Mouse (Mus musculus): ENCODE measurements at regions not wholly inside any gene's neighbourhood (a gene's known extent, or its start where the extent isn't known, plus 50 kb on each side); places are given as distances from the start of the nearest gene placed in this dataset.

GRCm38 (mm10) chr1:13782633-13783032, 2310.5 kb downstream of the 4930444P10Rik start:
- Histone ChIP-seq H3K27me3 (ENCODE audit: control insufficient read depth, insufficient read depth, insufficient read length) (no peaks in the 10 kb centered on the region), H3K4me2 (ENCODE audit: low read depth) (no peak overlapping the region), H3K36me3 (ENCODE audit: control insufficient read depth, insufficient read depth) (no peaks in the 10 kb centered on the region), H3ac (ENCODE audit: control insufficient read depth, insufficient read length) (no peak overlapping the region), H3K4me3 (no peak overlapping the region), H3K79me2 (ENCODE audit: control insufficient read depth, insufficient read depth) (no peaks in the 10 kb centered on the region)
- TF ChIP-seq TCF12 (IDR thresholded peaks at IDR 0.05; ENCODE audit: insufficient read depth, poor library complexity, severe bottlenecking) (no peak), MYOG (IDR thresholded peaks at IDR 0.05; ENCODE audit: control insufficient read depth in 1 of 3, insufficient read depth in 1 of 3, insufficient read length in 2 of 3, low read depth in 2 of 3) (no peak), SRF (IDR thresholded peaks at IDR 0.05; ENCODE audit: control insufficient read depth, insufficient read length, low read depth) (no peak), POLR2A (IDR thresholded peaks at IDR 0.05; ENCODE audit: insufficient read length, low read depth) (no peak), E2F4 (IDR thresholded peaks at IDR 0.05; ENCODE audit: insufficient read depth) (no peak), MYOD1 (IDR thresholded peaks at IDR 0.05; ENCODE audit: control insufficient read depth in 1 of 3, insufficient read length in 2 of 3, low read depth in 2 of 3) (no peak), CEBPB (IDR thresholded peaks at IDR 0.05; ENCODE audit: insufficient read depth, poor library complexity, severe bottlenecking) (no peak)

DNA sequence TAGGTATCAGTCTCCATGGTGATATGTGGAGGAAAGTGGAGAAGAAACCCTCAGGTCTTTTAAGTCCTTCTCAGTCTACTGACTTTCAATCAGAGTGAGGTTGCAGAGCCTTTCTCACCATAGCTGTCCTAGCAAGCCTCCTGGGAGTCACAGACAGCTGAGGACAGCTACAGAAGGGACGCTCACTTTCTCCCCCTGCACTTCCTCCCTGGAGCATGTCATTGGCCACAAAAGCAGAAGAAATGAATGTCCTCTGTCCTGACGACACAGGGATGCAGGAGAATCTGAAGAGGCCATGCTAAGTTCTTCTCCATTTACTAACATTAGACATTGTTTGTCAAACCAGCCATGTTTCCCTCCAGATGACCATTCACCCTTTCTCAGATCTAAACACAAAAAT, 2321.0 kb downstream of the 4930444P10Rik start:
- H3ac ChIP-seq (ENCODE audit: control insufficient read depth, insufficient read length), result no peak overlapping the region
- no peak overlapping the region for H3K4me3 ChIP-seq
- no peaks in the 10 kb centered on the region for H3K79me2 ChIP-seq (ENCODE audit: control insufficient read depth, insufficient read depth)
- no peaks in the 10 kb centered on the region for H3K36me3 ChIP-seq (ENCODE audit: control insufficient read depth, insufficient read depth)
- no peaks in the 10 kb centered on the region for H3K27me3 ChIP-seq (ENCODE audit: control insufficient read depth, insufficient read depth, insufficient read length)
- no peak for TF ChIP-seq USF1 (IDR thresholded peaks at IDR 0.05; ENCODE audit: low read depth)
- no peak for TF ChIP-seq CEBPB (IDR thresholded peaks at IDR 0.05; ENCODE audit: insufficient read depth, poor library complexity, severe bottlenecking)
- TF ChIP-seq SRF (IDR thresholded peaks at IDR 0.05; ENCODE audit: control insufficient read depth, insufficient read length, low read depth), result no peak
- TF ChIP-seq MAX (IDR thresholded peaks at IDR 0.05; ENCODE audit: low read depth), result no peak
- no peak for TF ChIP-seq E2F4 (IDR thresholded peaks at IDR 0.05; ENCODE audit: insufficient read depth)
- no peak for TF ChIP-seq MYOG (IDR thresholded peaks at IDR 0.05; ENCODE audit: control insufficient read depth in 1 of 3, insufficient read depth in 1 of 3, insufficient read length in 2 of 3, low read depth in 2 of 3)
- no peak for TF ChIP-seq MYOD1 (IDR thresholded peaks at IDR 0.05; ENCODE audit: control insufficient read depth in 1 of 3, insufficient read length in 2 of 3, low read depth in 2 of 3)
- no peak for TF ChIP-seq TCF3 (IDR thresholded peaks at IDR 0.05; ENCODE audit: insufficient read length, low read depth)
- no peak for TF ChIP-seq TCF12 (IDR thresholded peaks at IDR 0.05; ENCODE audit: insufficient read depth, poor library complexity, severe bottlenecking)
- TF ChIP-seq POLR2A (IDR thresholded peaks at IDR 0.05; ENCODE audit: insufficient read length, low read depth), result no peak
- TF ChIP-seq REST (IDR thresholded peaks at IDR 0.05; ENCODE audit: insufficient read depth, insufficient read length), result no peak
- no peak overlapping the region for H3K4me2 ChIP-seq (ENCODE audit: low read depth)

- no peak overlapping the region for H3ac ChIP-seq (ENCODE audit: control insufficient read depth, insufficient read length)
- H3K27me3 ChIP-seq (ENCODE audit: control insufficient read depth, insufficient read depth, insufficient read length), result no peaks in the 10 kb centered on the region
Measured at GRCm38 (mm10) chr1:13771014-13771463, 2322.1 kb downstream of the 4930444P10Rik start.

GRCm38 (mm10) chr1:13752479-13752878, 2338.6 kb downstream of the A830018L16Rik start:
- no peaks in the 10 kb centered on the region for H3K79me2 ChIP-seq (ENCODE audit: control insufficient read depth, insufficient read depth)
- no peaks in the 10 kb centered on the region for H3K27me3 ChIP-seq (ENCODE audit: control insufficient read depth, insufficient read depth, insufficient read length)
- no peaks in the 10 kb centered on the region for H3K36me3 ChIP-seq (ENCODE audit: control insufficient read depth, insufficient read depth)
- no peak overlapping the region for H3ac ChIP-seq (ENCODE audit: control insufficient read depth, insufficient read length)
- H3K4me2 ChIP-seq (ENCODE audit: low read depth), result no peak overlapping the region
- TF ChIP-seq MYOG (IDR thresholded peaks at IDR 0.05; ENCODE audit: control insufficient read depth in 1 of 3, insufficient read depth in 1 of 3, insufficient read length in 2 of 3, low read depth in 2 of 3), result no peak
- no peak for TF ChIP-seq POLR2A (IDR thresholded peaks at IDR 0.05; ENCODE audit: insufficient read length, low read depth)
- TF ChIP-seq REST (IDR thresholded peaks at IDR 0.05; ENCODE audit: insufficient read depth, insufficient read length), result no peak
- TF ChIP-seq TCF12 (IDR thresholded peaks at IDR 0.05; ENCODE audit: insufficient read depth, poor library complexity, severe bottlenecking), result no peak
- TF ChIP-seq E2F4 (IDR thresholded peaks at IDR 0.05; ENCODE audit: insufficient read depth), result no peak
- no peak for TF ChIP-seq MAX (IDR thresholded peaks at IDR 0.05; ENCODE audit: low read depth)
- no peak overlapping the region for H3K4me3 ChIP-seq

More at GRCm38 (mm10) chr1:13771014-13771463, 2322.1 kb downstream of the 4930444P10Rik start:
- Histone ChIP-seq H3K36me3 (ENCODE audit: control insufficient read depth, insufficient read depth) (no peaks in the 10 kb centered on the region), H3K4me2 (ENCODE audit: low read depth) (no peak overlapping the region), H3K4me3 (no peak overlapping the region), H3K79me2 (ENCODE audit: control insufficient read depth, insufficient read depth) (no peaks in the 10 kb centered on the region)
- TF ChIP-seq MAX (IDR thresholded peaks at IDR 0.05; ENCODE audit: low read depth), result no peak
- TF ChIP-seq POLR2AphosphoS2 (IDR thresholded peaks at IDR 0.05; ENCODE audit: insufficient read length, low read depth), result no peak
- TF ChIP-seq MYOD1 (IDR thresholded peaks at IDR 0.05; ENCODE audit: control insufficient read depth in 1 of 3, insufficient read length in 2 of 3, low read depth in 2 of 3), result no peak
- no peak for TF ChIP-seq SRF (IDR thresholded peaks at IDR 0.05; ENCODE audit: control insufficient read depth, insufficient read length, low read depth)
- TF ChIP-seq CEBPB (IDR thresholded peaks at IDR 0.05; ENCODE audit: insufficient read depth, poor library complexity, severe bottlenecking), result no peak
- TF ChIP-seq REST (IDR thresholded peaks at IDR 0.05; ENCODE audit: insufficient read depth, insufficient read length), result no peak
- no peak for TF ChIP-seq MYOG (IDR thresholded peaks at IDR 0.05; ENCODE audit: control insufficient read depth in 1 of 3, insufficient read depth in 1 of 3, insufficient read length in 2 of 3, low read depth in 2 of 3)
- TF ChIP-seq TCF3 (IDR thresholded peaks at IDR 0.05; ENCODE audit: insufficient read length, low read depth), result no peak

- Histone ChIP-seq H3K4me2 (ENCODE audit: low read depth) (no peak overlapping the region), H3ac (ENCODE audit: control insufficient read depth, insufficient read length) (no peak overlapping the region), H3K36me3 (ENCODE audit: control insufficient read depth, insufficient read depth) (no peaks in the 10 kb centered on the region), H3K4me3 (no peak overlapping the region), H3K27me3 (ENCODE audit: control insufficient read depth, insufficient read depth, insufficient read length) (no peaks in the 10 kb centered on the region), H3K79me2 (ENCODE audit: control insufficient read depth, insufficient read depth) (no peaks in the 10 kb centered on the region)
- no peak for TF ChIP-seq MYOG (IDR thresholded peaks at IDR 0.05; ENCODE audit: control insufficient read depth in 1 of 3, insufficient read depth in 1 of 3, insufficient read length in 2 of 3, low read depth in 2 of 3)
- TF ChIP-seq CEBPB (IDR thresholded peaks at IDR 0.05; ENCODE audit: insufficient read depth, poor library complexity, severe bottlenecking), result no peak
- no peak for TF ChIP-seq SRF (IDR thresholded peaks at IDR 0.05; ENCODE audit: control insufficient read depth, insufficient read length, low read depth)
- TF ChIP-seq TCF3 (IDR thresholded peaks at IDR 0.05; ENCODE audit: insufficient read length, low read depth), result no peak
Measured at GRCm38 (mm10) chr1:13751381-13751780, 2337.5 kb downstream of the A830018L16Rik start.
